Mouse (Mus musculus) Patski (cell line): ENCODE results near the gene Gulp1. TPM values are rescaled to one million over a fixed set of nuclear protein-coding genes. Genes with fewer than 3 reads are reported as not detected.

Source experiments
- ATAC-seq: fragments of 100-300 bp; one replicate; pipeline ENCODE4 v1.8.0; 2021
- CTCF ChIA-PET: fragments of 350-600 bp; sonication (Branson Sonifier 250); formaldehyde crosslinking; loops from one replicate; lab custom pipeline; 2022; ENCODE audit warnings: inconsistent platforms; lab: Charles Lee
- POLR2A ChIA-PET: fragments of 350-600 bp; sonication (Branson Sonifier 250); formaldehyde crosslinking; loops from one replicate; lab custom pipeline; 2022; ENCODE audit warnings: antibody characterized with exemption, inconsistent platforms; lab: Charles Lee
- DNase-seq: peaks from one replicate; pipeline ENCODE4 v3.0.0-alpha.2; 2011; ENCODE audit warnings: low read depth, low spot score
- H3K27me3 ChIP-seq: fragments of 371-371 bp; one replicate; pipeline ENCODE4 v1.5.1; 2021
- CTCF ChIP-seq: fragments of 100-300 bp; IDR thresholded peaks from one replicate; pipeline ENCODE4 v1.5.1; 2021
- in situ Hi-C: fragments of 300-500 bp; cut with MboI; formaldehyde crosslinking; loops from 3 replicates; pipeline ENCODE4 v1.11.1; 2018; ENCODE audit warnings: low pct_unique_long_range_greater_than_20kb, mixed read lengths
- polyA plus RNA-seq: library from polyadenylated mRNA; unstranded; gene quantifications from one replicate; pipeline ENCODE4 v1.2.3, GENCODE M21; 2021

Gene Gulp1
- 100 TPM for polyA plus RNA-seq

- ChIA-PET POLR2A (interaction anchor here (0.6 to 2.9 kb wide), 5 partner anchors 12 to 247 kb away, joined by 3 to 10 read pairs (median 4); no protein-coding TSS in a partner anchor), CTCF (interaction anchor here (0.8 to 4.5 kb wide), 13 partner anchors 10 to 763 kb away, joined by 3 to 20 read pairs (median 4); no protein-coding TSS in a partner anchor)
- in situ Hi-C loops, result loop anchor here (10.0 to 25.0 kb wide), 2 partner anchors 183 to 1211 kb away; no protein-coding TSS in a partner anchor
Observed at GRCm38 (mm10) chr1:44551461-44552370, at the start of gene Gulp1. Gene Gulp1, plus strand, starts transcription at chr1:44551511.

GRCm38 (mm10) chr1:44550261-44550660 lies 1.1 kb upstream of the Gulp1 start:
- H3K27me3 ChIP-seq, result no peaks in the 10 kb centered on the region
- CTCF ChIA-PET, result interaction anchor here (1.0 to 1.5 kb wide), 5 partner anchors 8 to 237 kb away, joined by 3 to 7 read pairs (median 3); no protein-coding TSS in a partner anchor
- in situ Hi-C loops, result loop anchor here (10.0 to 25.0 kb wide), 2 partner anchors 185 to 1212 kb away; no protein-coding TSS in a partner anchor
- POLR2A ChIA-PET, result interaction anchor here (1.2 kb wide), 1 partner anchor 10 kb away, joined by 3 read pairs; no protein-coding TSS in a partner anchor
- no peak for ATAC-seq
- DNase-seq, result no peak
- no peak for TF ChIP-seq CTCF

More at GRCm38 (mm10) chr1:44551461-44552370, at the start of gene Gulp1:
- DNase-seq (no peak), ATAC-seq (peak; percentile 92)
- no peak for TF ChIP-seq CTCF
- no peaks in the 10 kb centered on the region for H3K27me3 ChIP-seq

- in situ Hi-C loops, result loop anchor here (10.0 to 25.0 kb wide), 2 partner anchors 182 to 1210 kb away; no protein-coding TSS in a partner anchor
- ChIA-PET POLR2A (interaction anchor here (1.0 to 2.9 kb wide), 3 partner anchors 28 to 32 kb away, joined by 4 to 10 read pairs (median 5); no protein-coding TSS in a partner anchor), CTCF (interaction anchor here (0.9 to 4.5 kb wide), 9 partner anchors 15 to 191 kb away, joined by 3 to 20 read pairs (median 4); no protein-coding TSS in a partner anchor)
- DNase-seq (no peak), ATAC-seq (peak; percentile 68)
- no peaks in the 10 kb centered on the region for H3K27me3 ChIP-seq
- no peak for TF ChIP-seq CTCF
Observed at GRCm38 (mm10) chr1:44552371-44552841, 1.1 kb downstream of the Gulp1 start.

- H3K27me3 ChIP-seq, result no peaks in the 10 kb centered on the region
- ChIA-PET CTCF (interaction anchor here (0.9 to 4.5 kb wide), 6 partner anchors 14 to 190 kb away, joined by 3 to 20 read pairs (median 6); no protein-coding TSS in a partner anchor), POLR2A (interaction anchor here (0.7 to 2.9 kb wide), 2 partner anchors 30 to 149 kb away, joined by 4 to 10 read pairs; no protein-coding TSS in a partner anchor)
- in situ Hi-C loops, result loop anchor here (10.0 to 25.0 kb wide), 2 partner anchors 181 to 1209 kb away; no protein-coding TSS in a partner anchor
- no peak for TF ChIP-seq CTCF
- no peak for DNase-seq
- ATAC-seq, result no peak
Observed at GRCm38 (mm10) chr1:44553166-44553898, 2.0 kb downstream of the Gulp1 start.

GRCm38 (mm10) chr1:44567431-44567830 lies 16.1 kb downstream of the Gulp1 start:
- TF ChIP-seq CTCF, result no peak
- ATAC-seq (peak; percentile 93), DNase-seq (no peak)
- in situ Hi-C loops, result loop anchor here (25.0 kb wide), 1 partner anchor 1195 kb away; no protein-coding TSS in a partner anchor
- CTCF ChIA-PET, result interaction anchor here (1.2 to 1.7 kb wide), 5 partner anchors 10 to 18 kb away, joined by 4 to 7 read pairs (median 5); partner anchors contain the start of gene Gulp1
- no peaks in the 10 kb centered on the region for H3K27me3 ChIP-seq
- POLR2A ChIA-PET, result no interaction called here

GRCm38 (mm10) chr1:44568296-44568695 lies 17.0 kb downstream of the Gulp1 start:
- DNase-seq (no peak), ATAC-seq (no peak)
- ChIA-PET CTCF (interaction anchor here (1.7 kb wide), 3 partner anchors 15 to 17 kb away, joined by 5 to 7 read pairs (median 5); no protein-coding TSS in a partner anchor), POLR2A (interaction anchor here (0.7 kb wide), 1 partner anchor 758 kb away, joined by 3 read pairs; no protein-coding TSS in a partner anchor)
- TF ChIP-seq CTCF, result no peak
- H3K27me3 ChIP-seq, result no peaks in the 10 kb centered on the region
- in situ Hi-C loops, result loop anchor here (25.0 kb wide), 1 partner anchor 1194 kb away; no protein-coding TSS in a partner anchor

- CTCF ChIA-PET, result no interaction called here
- peak; percentile 71 for ATAC-seq
- in situ Hi-C loops, result no loop called here
- POLR2A ChIA-PET, result no interaction called here
- TF ChIP-seq CTCF, result no peak
- DNase-seq, result no peak
- no peaks in the 10 kb centered on the region for H3K27me3 ChIP-seq
Observed at GRCm38 (mm10) chr1:44576001-44576400, 24.7 kb downstream of the Gulp1 start.

GRCm38 (mm10) chr1:44576610-44577009 lies 25.3 kb downstream of the Gulp1 start:
- CTCF ChIA-PET, result no interaction called here
- DNase-seq (no peak), ATAC-seq (no peak)
- in situ Hi-C loops, result no loop called here
- no peaks in the 10 kb centered on the region for H3K27me3 ChIP-seq
- TF ChIP-seq CTCF, result no peak
- POLR2A ChIA-PET, result no interaction called here

GRCm38 (mm10) chr1:44580390-44580789 lies 29.1 kb downstream of the Gulp1 start:
- in situ Hi-C loops, result no loop called here
- no peak for TF ChIP-seq CTCF
- DNase-seq, result peak; percentile 85
- H3K27me3 ChIP-seq, result no peaks in the 10 kb centered on the region
- ChIA-PET POLR2A (interaction anchor here (0.8 kb wide), 1 partner anchor 29 kb away, joined by 5 read pairs; the partner anchor contains the start of gene Gulp1), CTCF (interaction anchor here (1.0 to 2.7 kb wide), 2 partner anchors 15 to 27 kb away, joined by 3 to 20 read pairs; partner anchors contain the start of gene Gulp1)
- ATAC-seq, result peak; percentile 37
